Mouse (Mus musculus) kidney, adult 2 months (tissue): ENCODE measurements at regions not wholly inside any gene's neighbourhood (a gene's known extent, or its start where the extent isn't known, plus 50 kb on each side); places are given as distances from the start of the nearest gene placed in this dataset.

Experiments
- CTCF ChIP-seq: fragments of 200-500 bp; conservative IDR thresholded peaks from 2 replicates; pipeline ENCODE4 v1.5.1; 2011; ENCODE audit warnings: low read depth, mild to moderate bottlenecking, control low read depth, low read length, moderate library complexity, mixed read lengths; ENCODE audit not compliant: insufficient read depth, insufficient read length
- POLR2A ChIP-seq: fragments of 200-500 bp; IDR thresholded peaks from one replicate; pipeline ENCODE4 v1.6.1; 2011; ENCODE audit warnings: low read depth, low read length, control low read depth

GRCm38 (mm10) chr14:76926416-76926815 is 110.2 kb upstream of the Ccdc122 start:
- TF ChIP-seq CTCF, result no peak
- no peak for TF ChIP-seq POLR2A
